Mouse (Mus musculus): ENCODE measurements around the gene Fbxo17. TPM values are rescaled to one million over a fixed set of nuclear protein-coding genes. Genes with fewer than 3 reads are reported as not detected.
A peak's percentile ranks its signal among the peaks of the same experiment; 100 is the strongest.

The Fbxo17 gene
- total and polyA plus RNA-seq, 3 experiments = 0.27 TPM; not detected in 2

- Histone ChIP-seq H3K36me3 (replicated peaks) (no peaks in the 10 kb centered on the region), H3K4me1 (ENCODE audit: insufficient read depth, low read depth, low read length) (no peaks in the 10 kb centered on the region), H3K4me3 (ENCODE audit: low read depth, low read length) (no peak overlapping the region), H3K27me3 (ENCODE audit: insufficient read depth, low read length) (no peaks in the 10 kb centered on the region), H3K9me3 (replicated peaks) (no peaks in the 10 kb centered on the region)
- DNase-seq (ENCODE audit: low spot score) (no peak), ATAC-seq (ENCODE audit: extremely low read depth, insufficient number of reproducible peaks, low FRiP score, poor library complexity, severe bottlenecking) (no peak)
- TF ChIP-seq GATA2 (IDR thresholded peaks at IDR 0.05; ENCODE audit: borderline replicate concordance, low read depth, low read length) = no peak
- no peak for TF ChIP-seq POLR2AphosphoS5 (IDR thresholded peaks at IDR 0.05; ENCODE audit: insufficient replicate concordance, low read depth, low read length)
- no peak for TF ChIP-seq TAL1 (conservative IDR thresholded peaks at IDR 0.05; ENCODE audit: low read depth, low read length)
- no peak for TF ChIP-seq CTCF (IDR thresholded peaks at IDR 0.05; ENCODE audit: low read depth, low read length)
- no peak for TF ChIP-seq GATA1 (IDR thresholded peaks at IDR 0.05; ENCODE audit: borderline replicate concordance, low read length)
These were observed 39.6 kb upstream of the Fbxo17 start for GRCm38 (mm10) chr7:28676811-28677541.

- H3K9me3 ChIP-seq (replicated peaks) = no peaks in the 10 kb centered on the region
- H3K4me3 ChIP-seq (ENCODE audit: low read depth, low read length) = no peak overlapping the region
- no peak for DNase-seq (ENCODE audit: low spot score)
- no peak for TF ChIP-seq GATA1 (IDR thresholded peaks at IDR 0.05; ENCODE audit: borderline replicate concordance, low read length)
- no peak for TF ChIP-seq POLR2AphosphoS5 (IDR thresholded peaks at IDR 0.05; ENCODE audit: insufficient replicate concordance, low read depth, low read length)
- no peak for TF ChIP-seq CTCF (IDR thresholded peaks at IDR 0.05; ENCODE audit: low read depth, low read length)
- TF ChIP-seq TAL1 (conservative IDR thresholded peaks at IDR 0.05; ENCODE audit: low read depth, low read length) = no peak
- no peak for TF ChIP-seq GATA2 (IDR thresholded peaks at IDR 0.05; ENCODE audit: borderline replicate concordance, low read depth, low read length)
- no peaks in the 10 kb centered on the region for H3K36me3 ChIP-seq (replicated peaks)
- no peaks in the 10 kb centered on the region for H3K27me3 ChIP-seq (ENCODE audit: insufficient read depth, low read length)
- ATAC-seq (ENCODE audit: extremely low read depth, insufficient number of reproducible peaks, low FRiP score, poor library complexity, severe bottlenecking) = no peak
- no peaks in the 10 kb centered on the region for H3K4me1 ChIP-seq (ENCODE audit: insufficient read depth, low read depth, low read length)
These were observed 39.0 kb upstream of the Fbxo17 start for GRCm38 (mm10) chr7:28677624-28678023.

GRCm38 (mm10) chr7:28691075-28691474, 25.5 kb upstream of the Fbxo17 start:
- Histone ChIP-seq H3K36me3 (replicated peaks) (no peaks in the 10 kb centered on the region), H3K9me3 (replicated peaks) (peaks cover 7% of the 10 kb centered on the region), H3K4me3 (ENCODE audit: low read depth, low read length) (no peak overlapping the region), H3K27me3 (ENCODE audit: insufficient read depth, low read length) (peaks cover 10% of the 10 kb centered on the region; the same call in 1 of the 2 replicates), H3K4me1 (ENCODE audit: insufficient read depth, low read depth, low read length) (peaks cover 4% of the 10 kb centered on the region; the same call in 1 of the 2 replicates)
- no peak for TF ChIP-seq CTCF (IDR thresholded peaks at IDR 0.05; ENCODE audit: low read depth, low read length)
- TF ChIP-seq GATA2 (IDR thresholded peaks at IDR 0.05; ENCODE audit: borderline replicate concordance, low read depth, low read length) = no peak
- TF ChIP-seq TAL1 (conservative IDR thresholded peaks at IDR 0.05; ENCODE audit: low read depth, low read length) = no peak
- TF ChIP-seq POLR2AphosphoS5 (IDR thresholded peaks at IDR 0.05; ENCODE audit: insufficient replicate concordance, low read depth, low read length) = no peak
- DNase-seq (ENCODE audit: low spot score) (no peak), ATAC-seq (ENCODE audit: extremely low read depth, insufficient number of reproducible peaks, low FRiP score, poor library complexity, severe bottlenecking) (no peak)

- TF ChIP-seq TAL1 (conservative IDR thresholded peaks at IDR 0.05; ENCODE audit: low read depth, low read length) (no peak), POLR2AphosphoS5 (IDR thresholded peaks at IDR 0.05; ENCODE audit: insufficient replicate concordance, low read depth, low read length) (no peak)
- H3K4me3 ChIP-seq (ENCODE audit: low read depth, low read length) = peak within 1 kb of the TSS; percentile 14; the same call in 1 of the 2 replicates
These were observed 23.9 kb upstream of the Fbxo17 start, which contains the start of gene Fbxo27 for GRCm38 (mm10) chr7:28692545-28693320. Fbxo27 (plus strand) TSS chr7:28692849.

GRCm38 (mm10) chr7:28693321-28693966, 23.2 kb upstream of the Fbxo17 start:
- H3K27me3 ChIP-seq (ENCODE audit: insufficient read depth, low read length) = peaks cover 8% of the 10 kb centered on the region; the same call in 1 of the 2 replicates
- H3K4me3 ChIP-seq (ENCODE audit: low read depth, low read length) = peak overlapping the region; percentile 14; the same call in 1 of the 2 replicates
- peaks cover 4% of the 10 kb centered on the region; the same call in 1 of the 2 replicates for H3K4me1 ChIP-seq (ENCODE audit: insufficient read depth, low read depth, low read length)
- DNase-seq (ENCODE audit: low spot score) = no peak
- ATAC-seq (ENCODE audit: extremely low read depth, insufficient number of reproducible peaks, low FRiP score, poor library complexity, severe bottlenecking) = no peak
- TF ChIP-seq GATA2 (IDR thresholded peaks at IDR 0.05; ENCODE audit: borderline replicate concordance, low read depth, low read length) (no peak), GATA1 (IDR thresholded peaks at IDR 0.05; ENCODE audit: borderline replicate concordance, low read length) (no peak), TAL1 (conservative IDR thresholded peaks at IDR 0.05; ENCODE audit: low read depth, low read length) (no peak), CTCF (IDR thresholded peaks at IDR 0.05; ENCODE audit: low read depth, low read length) (no peak), POLR2AphosphoS5 (IDR thresholded peaks at IDR 0.05; ENCODE audit: insufficient replicate concordance, low read depth, low read length) (no peak)
- H3K36me3 ChIP-seq (replicated peaks) = no peaks in the 10 kb centered on the region
- H3K9me3 ChIP-seq (replicated peaks) = peaks cover 7% of the 10 kb centered on the region

More at GRCm38 (mm10) chr7:28692545-28693320, 23.9 kb upstream of the Fbxo17 start, which contains the start of gene Fbxo27:
- Histone ChIP-seq H3K4me1 (ENCODE audit: insufficient read depth, low read depth, low read length) (peaks cover 4% of the 10 kb centered on the region; the same call in 1 of the 2 replicates), H3K9me3 (replicated peaks) (peaks cover 7% of the 10 kb centered on the region), H3K36me3 (replicated peaks) (no peaks in the 10 kb centered on the region), H3K27me3 (ENCODE audit: insufficient read depth, low read length) (peaks cover 8% of the 10 kb centered on the region; the same call in 1 of the 2 replicates)
- no peak for DNase-seq (ENCODE audit: low spot score)
- ATAC-seq (ENCODE audit: extremely low read depth, insufficient number of reproducible peaks, low FRiP score, poor library complexity, severe bottlenecking) = no peak
